Mouse (Mus musculus): ENCODE measurements around the gene Prdx4. TPM values are rescaled to one million over a fixed set of nuclear protein-coding genes. Genes with fewer than 3 reads are reported as not detected.
"Not testable (repeated sequence)": the region's sequence is repeated elsewhere in the genome, so short reads cannot be mapped to it uniquely, and the experiment has no call there.

The Prdx4 gene
- total RNA-seq (2021) (10 to 100 TPM; 22.9 to 28.2 TPM), polyA plus RNA-seq (2012; rRNA removed) (26.9 and 28.3 TPM in 2 replicates)
- long read RNA-seq, transcript Prdx4-201 (7 exons, 990 nt): major isoform, 16 of 17 reads
- long read RNA-seq, partial matches to known transcripts: 0 of 17 reads
- long read RNA-seq, other reads (novel, unspliced or antisense): 1 of 17 reads

DNA sequence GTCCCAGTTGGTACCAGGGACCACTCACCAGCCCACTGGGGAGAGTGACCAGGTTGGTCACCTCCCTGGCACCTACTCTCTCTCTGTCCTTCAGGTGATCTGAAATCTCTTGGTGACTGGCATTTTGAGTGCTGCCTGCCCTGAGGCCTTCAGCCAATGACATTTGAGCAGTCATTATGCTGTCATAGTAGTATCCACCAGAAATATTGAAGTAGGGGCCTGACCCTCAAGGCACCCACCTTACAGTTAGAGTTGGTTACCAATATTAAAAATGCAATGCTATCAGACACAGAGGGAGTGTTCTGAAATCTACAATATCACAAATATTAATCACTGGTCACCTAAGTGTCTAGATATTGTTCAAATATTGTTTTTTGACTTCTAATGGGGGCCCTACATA is at the start of gene Prdx4:
Prdx4 (minus strand) TSS at position 101 of the 400 bp plus-strand sequence.
- no peak for DNase-seq

DNA sequence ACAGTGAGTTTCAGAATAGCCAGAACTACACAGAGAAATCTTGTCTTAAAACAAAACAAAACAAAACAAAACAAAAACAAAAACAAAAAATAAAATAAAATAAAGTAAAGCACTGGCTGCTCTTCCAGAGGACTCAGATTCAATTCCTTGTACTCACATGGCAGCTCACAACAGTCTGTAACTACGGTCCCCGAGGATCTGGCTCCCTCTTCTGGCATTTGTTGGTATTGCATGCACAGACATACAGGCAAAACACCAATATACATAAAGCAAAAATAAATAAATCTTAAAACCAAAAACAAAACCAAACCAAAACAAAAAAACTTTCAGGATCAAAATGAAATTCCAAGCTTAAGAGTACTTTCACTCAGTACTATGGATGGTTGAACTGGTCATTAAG is 36.0 kb upstream of the Prdx4 start:
- peak; percentile 3 for DNase-seq

DNA sequence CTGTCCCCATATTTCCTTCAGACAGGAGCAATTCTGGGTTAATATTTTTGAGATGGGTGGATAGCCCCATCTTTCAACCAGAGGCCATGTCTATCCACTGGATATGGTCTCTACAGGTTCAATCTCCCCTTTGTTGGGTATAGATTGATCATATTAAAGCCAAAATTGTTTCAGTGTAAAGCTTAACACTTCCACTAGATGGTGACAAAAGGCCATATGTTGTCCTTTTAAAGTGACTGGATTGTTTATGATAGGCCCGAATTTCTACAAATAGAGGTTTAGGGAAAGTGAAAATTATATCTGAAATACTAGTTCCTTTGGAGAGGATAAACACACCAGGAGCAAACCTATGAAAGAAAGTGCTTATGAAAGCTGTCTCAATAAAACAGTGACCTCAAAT is 34.9 kb upstream of the Prdx4 start:
- DNase-seq: no peak

DNA sequence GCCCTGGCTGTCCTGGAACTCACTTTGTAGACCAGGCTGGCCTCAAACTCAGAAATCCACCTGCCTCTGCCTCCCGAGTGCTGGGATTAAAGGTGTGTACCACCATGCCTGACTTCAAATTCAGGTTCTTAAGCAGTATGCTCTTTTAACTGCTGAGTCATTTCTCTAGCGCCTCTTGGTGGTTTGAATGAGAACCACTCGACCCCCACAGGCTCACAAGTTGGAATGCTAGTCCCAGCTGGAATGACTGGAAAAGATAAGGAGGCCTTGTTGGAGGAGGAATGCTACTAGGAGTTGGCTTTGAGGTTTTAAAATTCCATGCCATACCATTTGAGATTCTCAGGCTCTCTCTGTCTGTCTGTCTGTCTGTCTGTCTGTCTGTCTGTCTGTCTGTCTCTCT is 29.6 kb upstream of the Prdx4 start:
- DNase-seq: not testable (repeated sequence)

DNA sequence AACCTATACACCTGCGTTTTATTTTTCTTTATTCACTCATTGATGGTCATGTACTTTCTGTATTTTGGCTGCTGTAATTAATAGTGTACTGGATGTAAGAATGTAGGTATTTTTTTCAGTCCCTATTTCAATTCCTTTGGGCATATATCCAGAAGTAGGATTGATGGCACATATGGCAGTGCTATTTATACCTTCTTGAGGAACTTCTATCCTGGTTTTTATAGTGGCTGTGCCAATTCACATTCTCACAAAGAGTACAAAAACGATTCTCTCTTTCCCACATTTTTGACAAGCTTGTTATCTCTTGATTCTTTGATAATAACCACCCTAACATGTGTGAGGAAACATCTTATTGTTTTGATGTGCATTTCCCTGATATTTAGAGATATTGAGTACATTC is 24.5 kb upstream of the Prdx4 start:
- DNase-seq: no peak

DNA sequence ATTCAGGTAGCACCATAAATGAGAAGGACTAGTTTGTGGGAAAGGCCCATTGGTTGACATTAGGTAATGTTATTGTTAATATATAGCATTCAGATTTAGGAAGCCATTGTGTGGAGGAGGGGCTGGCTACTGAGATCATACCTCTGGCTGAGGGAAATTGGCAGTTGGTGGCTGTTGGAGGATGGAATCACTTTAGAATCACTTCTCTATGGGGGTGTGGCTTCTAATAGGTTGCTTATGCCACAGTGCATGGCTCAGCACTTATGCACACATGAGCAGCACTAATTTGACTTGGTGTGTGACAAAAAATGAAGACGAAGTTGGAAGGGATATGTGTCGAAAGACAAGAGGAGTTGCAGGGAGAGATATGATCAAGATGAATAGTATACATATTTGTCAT is 5.7 kb upstream of the Prdx4 start:
- no peak for DNase-seq

DNA sequence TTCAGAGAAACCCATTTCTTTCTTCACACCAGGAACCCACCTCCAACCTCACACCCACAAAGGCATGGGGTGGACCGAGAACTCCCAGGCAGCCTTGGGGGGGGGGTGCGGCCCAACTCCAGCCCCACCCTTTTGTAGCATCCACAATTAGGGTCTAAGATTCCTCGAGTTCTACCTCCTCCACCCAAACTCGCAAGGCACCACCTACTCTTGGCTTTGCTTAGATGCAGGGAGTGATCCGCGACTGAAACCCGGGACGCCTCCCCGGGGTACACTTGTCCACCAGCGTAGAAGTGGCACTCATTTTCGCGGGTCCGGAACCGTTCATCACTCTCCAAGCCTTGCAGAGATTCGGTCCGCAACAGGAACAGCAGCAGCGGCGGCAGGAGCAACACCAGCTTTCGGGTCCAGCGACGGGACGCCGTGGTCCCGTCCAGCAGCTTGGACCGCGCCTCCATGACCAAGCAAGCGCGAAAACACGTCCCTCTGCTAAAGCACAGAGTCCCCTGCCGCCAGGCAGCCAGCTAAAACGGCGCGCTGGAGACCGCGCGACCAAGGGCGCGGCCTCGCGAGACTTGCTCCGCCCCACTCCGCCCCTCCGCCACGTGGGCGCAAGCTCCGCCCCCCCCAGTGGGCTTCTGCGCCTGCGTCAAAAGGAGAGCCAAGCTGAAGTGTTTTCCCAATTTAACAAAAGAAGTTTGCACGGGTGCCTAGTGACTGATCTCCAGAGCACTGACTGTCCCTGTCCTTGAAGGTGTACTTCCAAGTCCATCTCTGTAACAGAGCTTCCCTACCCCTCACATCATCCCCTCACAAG is 2.4 kb downstream of the Prdx4 start:
- DNase-seq: peak; percentile 83

DNA sequence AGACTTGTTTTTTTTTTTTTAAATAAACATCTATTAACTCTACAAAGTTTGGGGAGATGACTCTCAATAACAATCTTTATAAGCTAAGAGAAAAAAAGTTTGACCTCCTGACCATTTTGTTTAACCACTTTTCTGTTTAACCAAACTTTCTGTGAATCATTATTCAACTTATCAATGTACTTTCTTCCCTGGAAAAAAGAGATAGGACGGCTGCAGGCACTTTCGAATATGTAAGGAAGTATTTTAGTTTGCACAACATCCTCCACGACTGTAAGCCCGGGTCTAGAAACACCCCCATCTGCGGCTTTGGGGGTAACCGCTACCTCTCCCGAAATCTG is 3.0 kb downstream of the Prdx4 start:
- DNase-seq: no peak

DNA sequence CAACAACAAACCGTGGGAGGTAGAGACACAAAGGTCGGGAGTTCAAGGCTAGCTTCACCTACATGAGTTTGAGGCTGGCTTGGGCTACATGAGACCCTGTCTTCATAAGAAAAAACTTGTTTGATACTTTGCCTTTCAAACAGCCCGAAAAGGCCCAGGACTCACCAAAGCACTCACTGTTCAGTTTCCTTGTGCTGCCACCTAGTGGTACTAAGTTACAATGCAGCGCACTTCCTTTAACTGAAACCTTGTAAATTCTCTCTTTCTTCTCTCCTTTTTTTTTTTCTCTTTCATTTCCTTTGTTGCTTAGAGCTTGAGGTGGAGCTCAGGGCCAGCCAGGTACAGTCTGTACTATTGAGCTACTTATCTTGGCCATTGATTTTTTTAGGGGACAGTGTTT is 22.5 kb downstream of the Prdx4 start:
- no peak for DNase-seq

DNA sequence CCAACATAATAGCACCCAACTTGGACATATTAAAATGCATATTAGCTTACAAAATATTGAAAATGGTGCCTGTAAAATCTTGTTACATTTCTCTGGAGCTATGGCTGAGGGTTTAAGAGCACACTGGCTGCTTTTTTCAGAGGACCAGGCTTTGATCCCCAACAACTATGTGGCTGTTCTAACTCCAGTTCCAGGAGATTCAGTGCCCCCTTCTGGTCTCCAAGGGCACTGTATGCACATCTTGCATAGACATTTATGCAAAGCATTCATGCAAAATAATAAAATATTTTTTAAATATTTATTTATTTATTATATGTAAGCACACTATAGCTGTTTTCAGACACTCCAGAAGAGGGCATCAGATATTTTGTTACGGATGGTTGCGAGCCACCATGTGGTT is 34.2 kb downstream of the Prdx4 start:
- DNase-seq: no peak

DNA sequence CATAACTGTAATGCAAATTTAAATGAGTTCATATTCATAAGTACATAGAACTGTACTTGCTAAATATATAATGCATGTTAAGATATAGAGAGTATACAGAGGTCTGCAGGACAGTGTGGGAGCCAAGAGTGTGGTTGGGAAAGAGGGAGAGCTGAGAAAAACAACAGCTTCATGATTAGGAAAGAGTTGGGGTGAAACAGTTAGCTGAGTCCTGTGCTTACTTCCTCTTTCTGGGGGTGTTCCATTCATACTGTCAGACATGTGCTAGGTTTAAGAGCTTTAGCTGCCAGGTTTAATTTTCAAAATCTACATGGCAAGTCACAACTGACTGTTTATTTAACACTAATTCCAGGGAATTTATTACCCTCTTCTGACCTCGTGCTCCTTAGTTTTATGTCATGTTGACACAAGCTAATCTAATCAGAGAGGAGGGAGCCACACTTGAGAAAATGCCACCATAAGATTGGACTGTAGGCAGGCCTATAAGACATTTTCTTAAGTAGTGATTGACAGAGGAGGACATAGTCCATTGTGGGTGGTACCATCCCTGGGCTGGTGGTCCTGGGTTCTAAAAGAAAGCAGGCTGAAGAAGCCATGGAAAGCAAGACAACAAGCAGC is 60.0 kb downstream of the Prdx4 start:
- no peak for DNase-seq

DNA sequence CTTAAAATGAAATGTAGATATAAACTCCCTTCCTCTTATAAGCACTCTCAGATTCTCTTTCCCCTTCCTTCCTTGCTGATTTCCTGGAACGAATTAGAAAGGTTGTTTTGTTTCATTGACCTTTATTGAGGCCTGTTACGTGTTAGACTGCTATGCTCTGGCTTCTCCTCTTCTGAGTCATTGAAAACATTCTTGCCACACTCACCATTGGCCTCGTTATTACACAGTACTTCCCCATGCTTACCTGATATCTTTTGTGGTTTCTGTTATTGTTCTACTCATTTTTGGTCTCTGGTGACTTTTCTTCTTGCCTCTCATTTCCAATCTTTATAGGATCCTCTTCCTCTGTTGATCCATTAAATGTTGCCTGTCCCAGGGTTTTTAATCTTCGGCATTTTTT is 62.1 kb downstream of the Prdx4 start:
- DNase-seq: no peak

Other genes with a start within 250 kb of the Prdx4 start
- not detected for gene Magea2, start 247.1 kb downstream of the Prdx4 start, total RNA-seq (2021)
- gene Magea2, start 247.1 kb downstream of the Prdx4 start, polyA plus RNA-seq (2012; rRNA removed): not detected in 2 replicates
- gene Cldn34b2, start 212.3 kb downstream of the Prdx4 start, total RNA-seq (2021): not detected
- gene Cldn34b2, start 212.3 kb downstream of the Prdx4 start, polyA plus RNA-seq (2012; rRNA removed): not detected in 2 replicates
- 100 to 1,000 TPM; 103 to 117 TPM for gene Sat1, start 124.3 kb downstream of the Prdx4 start, total RNA-seq (2021)
- gene Sat1, start 124.3 kb downstream of the Prdx4 start, polyA plus RNA-seq (2012; rRNA removed): 8.5 and 9.5 TPM in 2 replicates
- gene Acot9, start 78.3 kb downstream of the Prdx4 start, total RNA-seq (2021): 10 to 100 TPM; 46.5 to 68.6 TPM
- 8.8 and 10.3 TPM in 2 replicates for gene Acot9, start 78.3 kb downstream of the Prdx4 start, polyA plus RNA-seq (2012; rRNA removed)